In genomic region chr10:110542712-110543111, GRCm38 (mm10) we compare ENCODE assay signal across 21 mouse cellular contexts.
DNase-seq lines count a peak whose midpoint lies in the region; ATAC-seq lines count a peak whose summit lies in the region.
"Had no signal": no experiment of that assay in that cellular context is flagged by ENCODE, and none has a peak within 500 bp of the region (broad histone marks: within the 10 kb centered on the region; RNA-seq: fewer than 3 reads in every experiment).

No protein-coding gene starts in this region.

- H3K4me3 ChIP-seq in forebrain, embryonic 12.5 days (replicated peaks) = no peak overlapping the region
- no peak overlapping the region for H3K4me3 ChIP-seq in forebrain, embryonic 16.5 days (replicated peaks; ENCODE audit: low read length)
- no peak overlapping the region for H3K4me3 ChIP-seq in hindbrain, embryonic 11.5 days (ENCODE audit: low read depth, low read length)
- H3K4me3 ChIP-seq in midbrain, embryonic 10.5 days = no peak overlapping the region
- H3K4me3 ChIP-seq in neural tube, embryonic 13.5 days = no peak overlapping the region
- H3K4me3 ChIP-seq: embryonic facial prominence, embryonic 13.5 days had no signal

- peak; percentile 56 for ATAC-seq in forebrain, embryonic 12.5 days (ENCODE audit: low FRiP score)
- ATAC-seq in forebrain, embryonic 16.5 days = no peak
- ATAC-seq in hindbrain, embryonic 11.5 days (ENCODE audit: low FRiP score) = peak; percentile 78
- peak; percentile 43; the same call in 1 of the 2 replicates for ATAC-seq in neural tube, embryonic 13.5 days (ENCODE audit: low read depth)
- ATAC-seq: inflammation-experienced regulatory T-cells, adult 6 months; liver, postnatal 0 days had no signal

- 13% methylated on average over 6 of the region's 6 CpGs for WGBS in forebrain, embryonic 12.5 days
- WGBS in forebrain, embryonic 16.5 days = 12% methylated on average over 6 of the region's 6 CpGs
- 26% methylated on average over 6 of the region's 6 CpGs for WGBS in hindbrain, embryonic 11.5 days
- 27% methylated on average over 6 of the region's 6 CpGs for WGBS in midbrain, embryonic 10.5 days
- 21% methylated on average over 6 of the region's 6 CpGs for WGBS in neural tube, embryonic 13.5 days

- no peak overlapping the region for H3K9ac ChIP-seq in forebrain, embryonic 12.5 days
- H3K9ac ChIP-seq in forebrain, embryonic 16.5 days (replicated peaks; ENCODE audit: low read depth, low read length) = no peak overlapping the region
- no peak overlapping the region for H3K9ac ChIP-seq in hindbrain, embryonic 11.5 days (ENCODE audit: low read depth, low read length)
- H3K9ac ChIP-seq in neural tube, embryonic 13.5 days = no peak overlapping the region
- H3K9ac ChIP-seq: embryonic facial prominence, embryonic 13.5 days; liver, postnatal 0 days had no signal

- DNase-seq in hindbrain, embryonic 11.5 days (ENCODE audit: low spot score) = peak; percentile 49
- DNase-seq in midbrain, embryonic 10.5 days (ENCODE audit: low spot score) = no peak
- no peak for DNase-seq in ovary, adult 18-20 months (ENCODE audit: low spot score)
- DNase-seq in yolk sac, embryonic 10.5 days (ENCODE audit: low spot score) = no peak
- DNase-seq: adrenal gland, adult 8-10 months; cerebellum, adult 18-20 months; cerebellum, postnatal 36 days; gastrocnemius, postnatal 36 days; kidney, adult 8-10 months; kidney, postnatal 4 days; liver; liver, postnatal 0 days; lung, postnatal 14 days; right cerebral cortex, adult 18-20 months; thymus, adult 18-20 months had no signal

- no peaks in the 10 kb centered on the region for H3K36me3 ChIP-seq in forebrain, embryonic 12.5 days (replicated peaks)
- no peaks in the 10 kb centered on the region for H3K36me3 ChIP-seq in forebrain, embryonic 16.5 days (ENCODE audit: control insufficient read depth, insufficient read depth)
- H3K36me3 ChIP-seq in hindbrain, embryonic 11.5 days (ENCODE audit: control insufficient read depth, insufficient read depth, low read length) = no peaks in the 10 kb centered on the region
- no peaks in the 10 kb centered on the region for H3K36me3 ChIP-seq in midbrain, embryonic 10.5 days
- no peaks in the 10 kb centered on the region for H3K36me3 ChIP-seq in neural tube, embryonic 13.5 days
- H3K36me3 ChIP-seq: embryonic facial prominence, embryonic 13.5 days had no signal

- H3K27ac ChIP-seq in forebrain, embryonic 12.5 days = no peak overlapping the region
- H3K27ac ChIP-seq in forebrain, embryonic 16.5 days (ENCODE audit: low read length) = no peak overlapping the region
- H3K27ac ChIP-seq in hindbrain, embryonic 11.5 days (ENCODE audit: low read depth, low read length) = no peak overlapping the region
- H3K27ac ChIP-seq in midbrain, embryonic 10.5 days (replicated peaks) = peak overlapping the region; percentile 52
- peak overlapping the region; percentile 49; the same call in 1 of the 2 replicates for H3K27ac ChIP-seq in neural tube, embryonic 13.5 days (replicated peaks)
- H3K27ac ChIP-seq: embryonic facial prominence, embryonic 13.5 days had no signal

- H3K27me3 ChIP-seq in forebrain, embryonic 12.5 days = no peaks in the 10 kb centered on the region
- no peaks in the 10 kb centered on the region for H3K27me3 ChIP-seq in forebrain, embryonic 16.5 days (replicated peaks; ENCODE audit: control insufficient read depth, insufficient read depth, low read length)
- no peaks in the 10 kb centered on the region for H3K27me3 ChIP-seq in hindbrain, embryonic 11.5 days (ENCODE audit: control insufficient read depth, insufficient read depth, low read length)
- H3K27me3 ChIP-seq in midbrain, embryonic 10.5 days (ENCODE audit: low read depth, poor library complexity, severe bottlenecking) = no peaks in the 10 kb centered on the region
- no peaks in the 10 kb centered on the region for H3K27me3 ChIP-seq in neural tube, embryonic 13.5 days
- H3K27me3 ChIP-seq: CH12.LX; embryonic facial prominence, embryonic 13.5 days had no signal

- no peaks in the 10 kb centered on the region for H3K9me3 ChIP-seq in forebrain, embryonic 12.5 days
- H3K9me3 ChIP-seq in forebrain, embryonic 16.5 days (ENCODE audit: control insufficient read depth, low read length) = no peaks in the 10 kb centered on the region
- no peaks in the 10 kb centered on the region for H3K9me3 ChIP-seq in hindbrain, embryonic 11.5 days (ENCODE audit: control insufficient read depth, low read length)
- H3K9me3 ChIP-seq in midbrain, embryonic 10.5 days (replicated peaks) = no peaks in the 10 kb centered on the region
- H3K9me3 ChIP-seq in neural tube, embryonic 13.5 days = no peaks in the 10 kb centered on the region
- H3K9me3 ChIP-seq: embryonic facial prominence, embryonic 13.5 days had no signal

- H3K4me2 ChIP-seq in forebrain, embryonic 12.5 days = no peak overlapping the region
- no peak overlapping the region for H3K4me2 ChIP-seq in forebrain, embryonic 16.5 days (ENCODE audit: low read length)
- no peak overlapping the region for H3K4me2 ChIP-seq in hindbrain, embryonic 11.5 days (replicated peaks; ENCODE audit: low read depth, low read length)
- no peak overlapping the region for H3K4me2 ChIP-seq in neural tube, embryonic 13.5 days
- H3K4me2 ChIP-seq: embryonic facial prominence, embryonic 13.5 days had no signal

- H3K4me1 ChIP-seq in forebrain, embryonic 12.5 days = peaks cover 8% of the 10 kb centered on the region; the same call in 1 of the 2 replicates
- H3K4me1 ChIP-seq in forebrain, embryonic 16.5 days (replicated peaks; ENCODE audit: control insufficient read depth, insufficient read depth, low read length) = no peaks in the 10 kb centered on the region
- H3K4me1 ChIP-seq in hindbrain, embryonic 11.5 days (replicated peaks; ENCODE audit: control insufficient read depth, insufficient read depth, low read length) = no peaks in the 10 kb centered on the region
- H3K4me1 ChIP-seq in midbrain, embryonic 10.5 days = peaks cover 11% of the 10 kb centered on the region
- peaks cover 3% of the 10 kb centered on the region for H3K4me1 ChIP-seq in neural tube, embryonic 13.5 days (replicated peaks)
- H3K4me1 ChIP-seq: embryonic facial prominence, embryonic 13.5 days had no signal

Comparison
In these comparisons a context has a peak if more than half of its experiments do, and no peak if none do; other contexts are left out.
1. H3K27ac ChIP-seq: peak in midbrain, embryonic 10.5 days (single experiment) and neural tube, embryonic 13.5 days (single experiment); none in forebrain, embryonic 12.5 days (single experiment), forebrain, embryonic 16.5 days (single experiment) and hindbrain, embryonic 11.5 days (single experiment).